ENCODE assay signal across 9 mouse cellular contexts in genomic region chr2:148535562-148536180, GRCm38 (mm10).
DNase-seq lines count a peak whose midpoint lies in the region; ATAC-seq lines count a peak whose summit lies in the region.
"Had no signal": no experiment of that assay in that cellular context is flagged by ENCODE, and none has a peak within 500 bp of the region (broad histone marks: within the 10 kb centered on the region; RNA-seq: fewer than 3 reads in every experiment).

No protein-coding gene starts in this region.

- no peaks in the 10 kb centered on the region for H3K4me1 ChIP-seq in forebrain, embryonic 11.5 days (replicated peaks; ENCODE audit: control insufficient read depth, insufficient read depth, low read length)
- 0 out of 2 replicates have a peak, but pooled peaks cover 13% of the 10 kb centered on the region for H3K4me1 ChIP-seq in forebrain, embryonic 10.5 days

- WGBS in forebrain, embryonic 11.5 days = 48% methylated on average over 5 of the region's 5 CpGs
- WGBS in forebrain, embryonic 10.5 days = 61% methylated on average over 5 of the region's 5 CpGs

- H3K27me3 ChIP-seq in forebrain, embryonic 11.5 days (ENCODE audit: control insufficient read depth, insufficient read depth, low read length) = no peaks in the 10 kb centered on the region
- H3K27me3 ChIP-seq in forebrain, embryonic 10.5 days (ENCODE audit: poor library complexity, severe bottlenecking) = no peaks in the 10 kb centered on the region

- H3K9ac ChIP-seq in forebrain, embryonic 11.5 days (ENCODE audit: low read length) = no peak overlapping the region

- intact Hi-C loops in gastrocnemius, postnatal 36 days (cut with DNase I) = loop anchor here (5.0 kb wide), 1 partner anchor 128 kb away; the partner anchor contains the start of gene Thbd

- ATAC-seq in forebrain, embryonic 11.5 days (replicated peaks; ENCODE audit: low FRiP score) = 0 out of 2 replicates have a peak, but pooled peaks have one; percentile 30
- ATAC-seq in megakaryocyte-erythroid progenitor cell, adult 5-6 weeks (replicated peaks; ENCODE audit: low FRiP score, low TSS enrichment, poor library complexity, severe bottlenecking) = 0 out of 2 replicates have a peak, but pooled peaks have one; percentile 40

- DNase-seq in forebrain, embryonic 11.5 days (ENCODE audit: low spot score) = no peak
- DNase-seq in forebrain, embryonic 10.5 days (ENCODE audit: extremely low spot score, low spot score) = no peak
- DNase-seq in thymus, postnatal 25 days = peak; percentile 13
- DNase-seq in thymus, postnatal 10 days (ENCODE audit: low spot score in 2 of 2) = no peak
- peak; percentile 13 to 32 for DNase-seq in gastrocnemius, postnatal 36 days
- peak; percentile 71 to 76 for DNase-seq in kidney, postnatal 25 days
- DNase-seq in cerebellum, adult 9-11 months = no peak

- H3K9me3 ChIP-seq in forebrain, embryonic 11.5 days (ENCODE audit: control insufficient read depth, low read length) = no peaks in the 10 kb centered on the region
- H3K9me3 ChIP-seq in forebrain, embryonic 10.5 days = no peaks in the 10 kb centered on the region

- no peaks in the 10 kb centered on the region for H3K36me3 ChIP-seq in forebrain, embryonic 11.5 days (ENCODE audit: control insufficient read depth, insufficient read depth, low read length)
- H3K36me3 ChIP-seq in forebrain, embryonic 10.5 days (replicated peaks) = no peaks in the 10 kb centered on the region

- no peak overlapping the region for H3K27ac ChIP-seq in forebrain, embryonic 11.5 days (ENCODE audit: low read depth, low read length)
- H3K27ac ChIP-seq in forebrain, embryonic 10.5 days = no peak overlapping the region
- H3K27ac ChIP-seq: macrophage had no signal

- no peak overlapping the region for H3K4me3 ChIP-seq in forebrain, embryonic 11.5 days (ENCODE audit: low read depth, low read length)
- H3K4me3 ChIP-seq in forebrain, embryonic 10.5 days = no peak overlapping the region

- no peak overlapping the region for H3K4me2 ChIP-seq in forebrain, embryonic 11.5 days (ENCODE audit: low read depth, low read length, severe bottlenecking)

Comparison
In these comparisons a context has a peak if more than half of its experiments do, and no peak if none do; other contexts are left out.
1. DNase-seq: peak in thymus, postnatal 25 days (single experiment), gastrocnemius, postnatal 36 days (2 of 2) and kidney, postnatal 25 days (2 of 2); none in forebrain, embryonic 11.5 days (single experiment), forebrain, embryonic 10.5 days (single experiment), thymus, postnatal 10 days (0 of 2) and cerebellum, adult 9-11 months (single experiment).